Mouse (Mus musculus) frontal cortex, postnatal 36 days (tissue): ENCODE results near the gene Chad.

Source experiments
- DNase-seq, 2 experiments: peaks; one replicate each; pipeline ENCODE4 v3.0.0; 2022; ENCODE audit warnings: low spot score in 2 of 2

Gene Chad

DNA sequence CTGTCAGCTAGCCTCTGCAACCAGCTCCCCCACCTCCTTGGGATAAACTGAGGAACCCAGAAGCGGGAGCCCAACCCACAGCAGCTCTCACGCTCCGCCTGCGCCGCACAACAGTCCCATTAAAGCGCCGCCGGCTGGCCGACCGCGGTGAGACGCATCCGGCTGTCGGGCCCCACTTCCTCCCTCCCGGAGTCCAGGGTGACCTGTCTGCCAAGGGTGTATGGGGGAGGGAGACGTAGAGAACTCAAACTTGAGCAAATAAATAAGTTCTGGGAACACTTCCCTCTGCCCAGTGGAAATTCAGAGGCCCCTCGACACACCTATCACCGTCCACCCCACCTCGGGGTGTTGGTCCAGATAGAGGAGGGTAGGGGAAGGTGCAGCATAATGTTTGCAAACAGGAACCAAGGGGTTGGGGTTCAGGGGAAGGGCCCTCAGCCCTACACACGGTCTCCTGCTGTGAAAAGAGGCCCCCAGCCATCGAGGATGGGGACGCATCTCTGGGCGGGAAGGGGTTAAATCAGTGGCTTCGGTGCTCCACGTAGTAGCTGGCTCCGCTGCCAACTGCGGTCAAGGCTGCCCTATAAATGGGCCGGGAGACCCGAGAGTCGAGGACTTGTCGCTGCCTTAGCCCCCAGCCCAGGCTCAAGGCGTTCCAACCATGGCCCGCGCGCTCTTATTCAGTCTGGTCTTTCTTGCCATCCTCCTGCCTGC lies at the start of gene Chad:
Chad (plus strand) TSS at position 611 of the 714 bp plus-strand sequence.
- DNase-seq: no peak

DNA sequence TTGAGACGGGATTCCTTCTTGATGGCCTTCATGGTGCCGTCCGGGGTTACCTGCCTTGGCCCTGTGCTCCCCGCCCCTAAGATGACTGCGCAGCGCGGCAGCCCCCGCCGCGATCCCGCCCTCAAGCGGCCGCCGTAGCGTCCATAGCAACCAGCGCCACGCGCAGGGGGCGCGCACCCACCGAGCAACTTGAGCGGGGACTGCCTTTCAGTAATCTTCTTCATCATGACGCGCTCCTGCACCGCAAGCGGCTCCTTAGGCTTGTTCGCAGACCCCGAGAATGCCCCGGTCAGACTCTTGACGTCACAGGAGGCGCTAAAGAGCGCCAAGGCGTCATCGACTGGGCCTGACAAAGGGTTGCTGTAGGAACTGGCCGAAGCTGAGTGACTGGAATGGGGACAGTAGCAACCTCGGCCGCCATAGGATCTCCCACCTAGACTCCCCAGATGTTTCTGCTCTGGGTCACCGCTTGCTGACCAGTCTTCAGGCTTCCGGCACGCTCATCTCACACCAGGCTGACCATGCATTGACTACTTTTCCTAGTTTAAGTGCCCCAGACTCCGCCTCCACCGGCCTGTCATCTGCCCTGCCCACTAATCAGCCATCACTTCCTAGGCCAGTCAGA lies 43.5 kb upstream of the Chad start, which contains the start of gene Mycbpap:
Mycbpap (minus strand) TSS at position 524 of the 625 bp plus-strand sequence.
- DNase-seq: peak; percentile 73 to 74

DNA sequence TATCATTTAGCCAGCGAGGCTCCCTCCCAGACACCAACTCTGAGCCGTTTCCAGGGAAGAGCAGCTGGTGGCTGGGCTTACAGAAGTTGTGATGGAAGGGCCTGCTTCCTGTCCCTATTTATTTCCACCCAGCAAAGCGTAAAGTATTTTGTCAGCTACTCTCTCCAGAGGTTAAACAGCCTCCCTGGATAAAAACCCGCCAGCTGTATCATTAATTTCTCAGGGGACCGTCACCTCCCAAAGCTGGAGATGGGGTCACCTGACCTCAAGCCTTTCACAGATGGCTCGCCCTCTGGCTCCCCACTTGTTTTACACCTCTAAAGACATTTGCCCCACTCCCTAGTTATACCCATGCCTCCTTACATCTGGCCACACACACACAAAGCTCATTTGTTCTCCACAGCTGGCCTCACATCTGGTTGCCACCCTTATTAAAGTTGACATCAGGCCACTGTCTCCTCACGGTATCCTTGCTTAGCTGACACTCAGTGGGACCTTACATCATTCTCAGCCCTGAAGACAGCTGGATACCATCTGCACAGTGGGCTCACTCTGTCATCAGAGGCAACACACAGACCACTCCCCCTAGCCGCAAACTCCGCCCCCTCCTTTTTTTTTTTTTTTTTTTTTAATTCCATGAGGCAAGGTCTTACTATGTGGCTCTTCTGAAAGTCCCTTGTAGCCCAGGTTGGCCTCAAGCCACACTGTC lies 38.5 kb upstream of the Chad start:
- no peak for DNase-seq

DNA sequence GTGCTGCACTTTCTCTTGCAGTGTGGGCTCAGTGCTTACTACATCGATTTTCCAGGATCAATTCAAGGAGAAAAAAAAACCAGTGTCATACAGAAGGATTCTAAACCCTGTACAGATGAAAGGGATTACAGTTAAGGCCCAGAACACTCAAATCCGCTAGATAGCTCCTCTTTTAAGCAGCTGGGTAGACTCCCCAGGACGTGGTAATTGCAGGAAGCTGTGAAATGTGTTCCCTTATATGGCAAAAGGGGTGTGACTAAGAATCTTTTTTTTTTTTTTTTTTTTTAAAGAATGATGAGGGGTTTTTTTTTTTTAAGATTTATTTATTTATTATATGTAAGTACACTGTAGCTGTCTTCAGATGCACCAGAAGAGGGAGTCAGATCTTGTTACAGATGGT lies 36.0 kb upstream of the Chad start:
- no peak for DNase-seq

DNA sequence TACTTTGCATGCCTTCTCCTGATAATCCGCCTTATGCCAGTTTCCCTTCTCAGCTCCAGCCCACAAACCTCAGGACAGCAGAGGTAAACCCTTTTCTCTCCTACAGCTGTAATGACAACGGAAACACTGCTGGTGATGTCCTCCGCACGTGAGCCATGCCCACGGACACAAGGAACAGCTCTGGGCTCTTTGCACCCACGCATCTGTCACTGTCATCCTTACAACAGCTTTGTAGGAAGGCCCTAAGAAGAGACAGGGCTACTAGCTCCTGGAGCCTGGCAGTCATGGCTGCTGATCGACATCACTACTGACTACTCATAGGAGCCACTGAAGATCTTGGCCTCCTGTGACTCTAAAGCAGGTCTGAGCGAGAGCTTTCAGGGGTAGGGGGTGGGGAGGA lies 31.7 kb upstream of the Chad start:
- DNase-seq: peak in 1 of 2 experiments; percentile 38

DNA sequence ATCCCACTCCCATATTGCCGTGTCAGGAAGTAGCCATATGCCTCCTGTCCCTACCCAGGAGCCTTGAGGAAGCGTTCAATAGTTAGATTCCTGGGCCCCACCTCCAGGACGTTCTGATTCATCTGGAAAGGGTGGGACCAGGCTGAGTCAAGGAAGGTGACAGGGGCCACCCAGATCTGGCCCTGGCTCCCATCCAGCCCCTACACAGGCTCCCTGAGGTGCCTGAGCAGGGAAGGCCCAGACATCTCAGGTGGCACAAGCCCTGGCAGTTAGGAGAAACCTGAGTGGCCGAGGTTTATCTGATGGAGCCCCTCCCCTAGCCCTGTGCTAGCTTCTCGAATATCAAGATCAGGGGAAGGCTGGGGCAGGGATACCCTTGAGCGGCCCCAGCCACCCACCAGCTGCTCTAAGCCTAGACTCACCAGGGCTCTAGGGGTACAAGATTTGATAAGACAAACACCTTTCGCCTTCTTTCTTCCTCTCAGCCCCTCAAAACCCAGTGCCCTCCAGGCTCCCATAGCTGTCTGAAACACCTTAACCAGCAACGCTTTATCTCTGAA lies 26.0 kb upstream of the Chad start:
- DNase-seq: no peak

DNA sequence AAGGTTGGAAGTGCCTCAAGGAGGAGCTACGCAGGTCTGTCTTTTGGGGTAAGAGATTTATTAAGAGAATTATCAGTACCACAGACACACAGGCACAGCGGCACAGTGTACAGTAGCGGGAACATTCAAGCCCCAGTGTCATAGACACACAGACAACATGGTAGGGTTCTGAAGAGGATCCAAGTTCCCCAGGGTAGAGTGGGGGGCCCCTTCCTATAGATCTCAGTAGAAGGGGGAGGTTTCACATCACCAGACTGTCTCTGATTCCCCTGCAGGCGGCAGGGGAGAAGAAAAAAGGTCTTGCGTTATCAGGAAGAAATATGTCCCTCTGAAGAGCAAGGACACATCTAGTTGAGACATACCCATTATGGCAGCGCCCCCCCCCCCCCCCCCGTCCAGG lies 25.1 kb upstream of the Chad start:
- DNase-seq: no peak

DNA sequence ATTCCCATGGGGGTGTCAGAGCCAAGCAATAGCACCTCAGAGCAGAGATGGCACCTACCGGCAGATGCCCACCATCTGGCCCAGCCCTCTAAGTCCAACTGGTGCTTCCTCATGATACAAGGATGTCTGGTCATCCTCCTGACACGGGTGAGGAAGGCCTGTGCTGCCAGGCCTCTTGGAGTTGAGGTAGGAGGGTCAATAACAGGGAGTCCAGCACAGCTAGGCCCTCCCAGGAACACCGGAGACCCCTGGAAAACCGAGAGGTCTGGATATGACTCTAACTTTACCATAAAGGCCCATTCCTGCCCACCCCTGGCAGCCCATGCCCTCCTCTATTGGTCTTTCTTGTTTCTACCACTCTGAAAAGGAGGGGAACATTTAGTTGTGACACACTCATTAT lies 22.4 kb upstream of the Chad start:
- no peak for DNase-seq

DNA sequence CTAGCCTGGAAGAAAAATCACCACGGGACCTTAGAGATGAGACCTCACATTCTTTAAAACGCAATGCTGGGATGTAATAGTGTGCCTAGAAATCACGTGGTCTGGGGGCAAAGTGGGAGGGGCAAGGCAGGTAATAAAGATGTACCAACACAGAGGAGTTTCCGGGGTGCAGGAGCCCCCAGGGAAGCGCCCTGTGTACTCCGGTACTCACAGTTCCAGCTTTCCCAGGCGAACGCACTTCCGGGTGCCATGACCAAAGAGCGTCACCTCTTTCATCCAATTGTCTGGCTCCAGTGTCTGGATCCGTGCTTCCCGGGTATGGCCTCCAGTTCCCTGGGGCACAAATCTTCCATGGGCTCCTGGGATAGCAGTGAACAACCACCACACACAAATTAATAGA lies 21.5 kb upstream of the Chad start:
- no peak for DNase-seq

DNA sequence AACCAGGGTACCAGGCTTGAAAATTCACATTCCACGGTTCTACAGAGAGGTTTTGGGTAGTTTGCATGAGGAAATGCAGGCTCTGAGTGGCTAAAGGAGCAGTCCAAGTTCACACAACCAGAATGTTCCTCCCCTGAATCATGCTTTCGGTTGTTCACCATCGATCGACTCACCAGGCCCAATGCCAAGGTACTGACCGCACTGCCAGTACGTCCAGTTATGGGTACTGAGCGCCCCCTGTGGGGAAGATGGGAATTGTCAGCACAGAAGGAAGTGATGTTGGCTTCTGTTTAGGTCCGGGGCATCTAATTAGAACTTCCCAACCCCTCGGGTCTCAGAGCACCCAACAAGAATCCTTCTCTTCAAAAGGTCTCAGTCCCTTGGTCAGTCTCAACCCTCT lies 20.9 kb upstream of the Chad start:
- DNase-seq: peak; percentile 90 to 95

DNA sequence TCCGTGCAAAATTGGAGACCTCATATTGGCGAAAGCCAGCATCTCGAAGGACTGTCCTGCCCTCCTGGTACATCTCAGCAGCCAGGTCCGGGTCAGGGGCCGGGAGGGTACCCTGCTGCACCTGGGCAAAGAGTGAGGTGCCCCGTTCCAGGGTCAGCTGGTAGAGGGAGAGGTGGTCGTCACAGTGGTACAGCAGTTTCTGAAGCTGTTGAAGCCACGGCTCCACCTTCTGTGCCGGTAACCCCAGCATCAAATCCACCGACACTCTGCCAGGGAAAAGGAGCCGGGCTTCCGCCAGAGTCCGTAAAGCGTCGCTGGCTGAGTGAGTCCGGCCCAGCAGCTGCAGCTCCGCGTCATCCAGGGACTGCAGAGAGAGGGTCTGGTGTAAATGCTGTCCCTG lies 20.4 kb upstream of the Chad start:
- DNase-seq: no peak

DNA sequence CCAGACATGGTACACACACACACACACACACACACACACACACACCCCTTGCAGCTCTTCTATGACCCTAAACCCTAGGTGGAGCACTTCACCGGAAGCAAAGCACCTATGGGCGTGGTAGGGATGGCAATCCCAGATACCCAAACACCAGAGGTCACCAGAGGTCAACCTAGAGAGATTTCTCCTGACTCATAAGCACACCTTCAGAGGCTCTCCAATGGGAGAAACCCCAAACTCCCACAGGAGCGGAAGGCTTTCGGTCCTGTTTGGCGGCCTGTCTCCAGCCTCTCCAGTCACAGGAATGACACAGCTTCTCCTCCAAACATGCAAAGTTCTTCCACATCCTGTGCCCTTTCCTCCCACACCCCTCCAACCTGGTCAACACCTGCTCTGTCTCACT lies 18.5 kb upstream of the Chad start:
- no peak for DNase-seq

DNA sequence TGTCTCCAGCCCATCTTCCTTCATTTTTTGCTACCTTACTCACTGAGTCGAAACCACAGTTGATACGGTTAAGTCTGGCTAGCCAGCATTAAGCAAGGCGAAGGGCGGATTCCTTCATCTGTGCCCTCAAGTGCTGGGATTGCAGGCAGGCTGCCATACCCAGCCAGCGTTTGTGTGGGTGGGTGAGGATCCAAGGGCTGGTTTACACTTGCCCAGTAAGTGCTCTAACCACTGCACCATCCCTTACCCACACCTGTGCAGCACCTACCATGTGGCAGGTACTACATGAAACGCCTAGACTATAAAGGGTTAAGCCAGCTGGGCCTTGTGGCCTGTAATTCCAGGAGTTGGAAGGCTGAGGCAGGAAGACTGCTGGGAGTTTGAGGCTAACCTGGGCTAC lies 17.6 kb upstream of the Chad start:
- no peak for DNase-seq

DNA sequence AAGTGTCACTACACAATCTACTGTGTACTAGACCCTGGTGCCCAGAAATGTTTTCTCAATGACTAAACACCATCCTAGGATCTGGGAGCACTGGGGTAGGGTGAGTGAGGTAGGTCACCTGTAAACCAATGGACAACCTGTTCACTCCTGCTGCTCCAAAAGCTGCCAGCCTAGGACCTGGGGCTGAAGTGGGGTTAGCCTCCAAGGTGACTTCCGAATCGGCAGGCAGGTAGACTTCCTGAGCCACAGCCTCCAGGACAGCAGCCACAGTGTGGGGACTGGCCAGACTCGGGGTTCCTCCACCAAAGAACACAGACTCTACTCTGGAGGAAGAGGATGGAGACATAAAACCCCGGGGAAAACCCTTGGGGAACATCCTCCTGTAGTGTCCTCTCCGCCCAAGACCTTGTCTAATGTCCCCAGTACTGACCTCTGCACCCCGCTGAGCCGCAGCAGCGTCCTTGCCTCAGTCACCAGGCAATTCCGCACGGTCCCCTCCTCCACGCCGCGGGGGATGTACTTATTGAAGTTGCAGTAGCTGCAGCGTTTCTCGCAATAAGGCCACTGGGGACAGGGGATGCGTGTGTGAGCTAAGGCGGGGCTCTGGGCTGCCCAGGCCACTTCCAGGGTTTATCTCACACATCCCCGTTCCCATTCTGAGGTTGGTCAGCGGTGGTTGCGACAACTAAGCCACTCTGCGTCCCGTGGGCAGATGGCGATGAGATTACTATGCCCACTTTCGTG lies 16.6 kb upstream of the Chad start:
- DNase-seq: no peak

DNA sequence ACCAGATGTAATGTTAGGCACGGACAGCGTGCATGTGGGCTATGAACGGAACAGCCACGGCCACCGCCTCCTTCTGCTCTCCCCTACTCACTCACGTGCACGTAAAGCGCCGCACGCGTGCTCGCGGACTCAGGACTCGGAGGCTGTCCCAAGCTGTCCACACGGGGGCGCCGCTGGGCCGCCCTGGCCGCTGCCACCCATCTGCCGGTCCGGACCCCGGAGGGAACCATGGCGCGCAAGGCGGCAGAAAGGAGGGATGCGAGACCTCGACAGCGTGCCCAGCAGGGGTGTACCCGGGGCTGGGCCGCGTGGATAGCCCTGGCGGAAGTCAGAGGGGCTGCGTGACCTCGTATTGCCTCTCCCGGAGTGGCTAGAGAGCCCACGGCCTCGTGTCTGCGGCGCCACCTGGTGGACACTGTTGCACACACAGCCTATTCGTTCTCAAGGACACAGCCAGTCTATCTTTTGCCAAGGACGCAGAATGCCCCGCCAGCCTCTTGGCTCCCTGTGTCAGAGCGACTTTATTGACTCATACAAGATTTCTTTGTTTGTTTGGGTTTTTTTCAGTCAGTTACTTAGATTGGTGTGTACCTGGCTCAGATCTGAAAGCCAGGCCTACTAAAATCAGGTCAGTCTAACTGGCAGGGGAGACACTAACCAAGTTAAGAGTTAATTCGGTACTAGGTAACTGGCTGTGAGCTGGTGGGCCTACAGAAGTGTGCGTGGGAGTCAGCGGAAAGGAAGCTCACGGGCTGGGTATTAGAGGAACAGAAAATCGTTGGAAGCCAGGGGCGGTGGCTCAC lies 15.8 kb upstream of the Chad start, which contains the start of gene Rsad1:
Rsad1 (minus strand) TSS at position 368 of the 803 bp plus-strand sequence.
- peak; percentile 97 to 98 for DNase-seq

DNA sequence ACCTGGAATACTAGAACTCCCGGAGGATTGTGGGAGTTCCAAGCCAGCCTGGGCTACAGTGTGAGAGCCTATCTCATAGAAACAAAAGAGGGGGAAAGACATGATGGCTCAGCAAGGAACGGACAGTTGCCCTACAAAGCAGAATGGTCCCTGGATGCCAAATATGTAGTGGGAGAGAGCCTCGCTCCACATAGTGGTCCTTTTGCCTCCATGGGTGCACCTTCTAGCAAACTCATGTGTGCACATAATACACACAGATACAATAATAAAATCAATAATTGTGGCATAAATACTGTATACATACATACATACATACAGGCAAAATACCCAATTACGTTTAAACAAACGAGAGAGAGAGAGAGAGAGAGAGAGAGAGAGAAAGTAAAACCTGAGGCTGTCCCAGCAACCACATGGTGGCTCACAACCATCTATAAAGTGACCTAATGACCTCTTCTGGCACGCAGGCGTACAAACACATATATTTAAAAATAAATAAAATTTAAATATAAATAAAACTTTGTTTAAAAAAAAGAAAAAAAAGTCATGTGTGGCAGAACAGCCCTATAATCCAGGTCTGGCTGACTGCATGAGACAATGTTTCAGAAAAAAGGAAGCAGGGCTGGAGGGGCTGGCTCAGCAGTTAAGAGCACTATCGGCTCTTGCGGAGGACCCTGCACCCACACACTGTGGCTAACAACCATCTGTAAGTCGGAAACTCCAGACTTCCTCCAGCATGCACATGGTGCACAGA lies 15.0 kb upstream of the Chad start:
- peak in 1 of 2 experiments; percentile 28 for DNase-seq

DNA sequence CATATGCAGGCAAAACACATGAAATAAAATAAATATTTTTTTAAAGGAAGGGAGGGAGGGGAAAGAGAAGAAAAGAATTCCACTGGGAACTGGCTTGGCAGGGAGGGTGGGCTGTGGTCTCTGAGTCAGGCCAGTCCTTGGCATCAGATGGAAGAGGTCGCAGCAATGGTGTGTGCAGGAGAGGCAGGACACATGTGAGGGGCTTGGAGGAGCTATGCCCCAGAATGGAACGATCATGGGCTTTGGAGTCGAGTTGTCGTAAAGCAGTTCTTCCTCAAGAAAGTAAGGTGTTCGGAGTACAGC lies 14.5 kb upstream of the Chad start:
- DNase-seq: no peak

DNA sequence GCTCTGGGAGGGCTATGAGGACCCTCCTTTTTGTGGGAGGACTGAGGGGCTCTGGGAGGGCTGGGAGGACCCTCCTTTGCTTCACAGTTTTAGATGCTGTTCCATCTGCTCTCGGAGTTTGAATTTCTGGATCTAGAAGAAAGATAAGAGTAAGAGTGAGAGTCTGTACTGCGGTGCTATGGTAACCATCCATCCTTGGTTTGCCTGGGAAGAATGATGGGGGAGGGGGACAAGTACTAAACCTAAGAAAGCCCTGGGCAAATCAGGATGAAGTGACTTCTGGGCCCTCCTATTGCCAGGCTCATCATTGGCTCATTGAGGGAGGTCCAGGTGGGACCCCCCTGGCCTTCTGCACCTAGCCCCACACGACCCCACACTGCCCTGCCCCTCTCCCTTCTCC lies 6.6 kb upstream of the Chad start:
- no peak for DNase-seq

DNA sequence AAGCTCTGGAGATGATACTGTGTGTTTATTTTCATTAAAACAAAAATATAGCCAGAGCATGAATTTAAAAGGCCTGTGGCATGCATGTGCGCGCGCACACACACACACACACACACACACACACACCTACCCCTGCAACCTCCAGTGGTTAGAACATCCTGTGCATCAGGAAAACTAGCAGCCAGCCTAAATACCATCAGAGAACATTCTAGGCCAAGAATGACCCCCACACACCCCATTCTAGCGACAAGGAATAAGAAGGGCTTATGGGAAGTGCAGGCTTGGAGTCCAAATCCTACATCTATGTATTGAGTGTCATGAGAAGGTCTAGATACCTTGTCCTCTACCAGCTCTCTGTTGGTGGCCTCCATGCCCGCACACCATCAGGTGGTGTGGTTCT lies 1.5 kb upstream of the Chad start:
- no peak for DNase-seq

DNA sequence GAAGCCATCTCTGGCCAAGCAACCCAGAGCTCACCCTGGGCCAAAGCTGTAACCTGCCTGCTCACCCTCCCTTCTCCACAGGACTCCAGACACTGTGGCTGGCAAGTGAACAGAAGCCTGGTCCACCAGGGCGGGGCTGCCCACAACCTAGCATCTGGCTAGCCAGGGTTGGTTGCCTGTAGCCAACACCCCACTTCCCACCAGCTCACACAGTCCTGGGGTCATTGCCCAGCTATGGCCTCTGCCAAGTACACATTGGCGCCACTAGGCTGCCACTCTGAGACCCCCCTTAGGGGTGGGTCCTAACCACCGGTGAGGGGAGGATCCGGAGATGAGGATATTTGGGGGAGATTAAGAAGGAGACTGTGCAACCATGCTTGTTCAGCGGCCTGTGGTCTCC lies 1.0 kb upstream of the Chad start:
- DNase-seq: no peak

DNA sequence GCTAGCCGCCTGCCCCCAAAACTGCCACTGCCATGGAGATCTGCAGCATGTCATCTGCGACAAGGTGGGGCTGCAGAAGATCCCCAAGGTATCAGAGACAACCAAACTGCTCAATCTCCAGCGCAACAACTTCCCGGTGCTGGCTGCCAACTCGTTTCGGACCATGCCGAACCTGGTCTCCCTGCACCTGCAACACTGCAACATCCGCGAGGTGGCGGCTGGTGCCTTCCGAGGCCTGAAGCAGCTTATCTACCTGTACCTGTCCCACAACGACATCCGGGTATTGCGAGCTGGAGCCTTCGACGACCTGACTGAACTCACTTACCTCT lies 268 bp downstream of the Chad start:
- DNase-seq: no peak
